Mouse (Mus musculus) liver, embryonic 12.5 days (tissue): Measurements from ENCODE around the gene Plin4. TPM values are rescaled to one million over a fixed set of nuclear protein-coding genes. Genes with fewer than 3 reads are reported as not detected.

Experiments used
- ATAC-seq: fragments of 200-750 bp; cut with Nextera tagmentation; 2 replicates; pipeline ENCODE4 v1.8.0; 2017; ENCODE audit warnings: moderate number of reproducible peaks, mild to moderate bottlenecking, moderate library complexity
- H3K27ac ChIP-seq: fragments of 300-500 bp; sonication (generic); 2 replicates; pipeline ENCODE4 v1.5.1; 2016; ENCODE audit warnings: mild to moderate bottlenecking
- H3K27me3 ChIP-seq: fragments of 300-500 bp; sonication (generic); replicated peaks from 2 replicates; pipeline ENCODE4 v1.6.1; 2016; ENCODE audit warnings: mild to moderate bottlenecking, moderate library complexity
- H3K36me3 ChIP-seq: fragments of 300-500 bp; sonication (generic); 2 replicates; pipeline ENCODE4 v1.6.1; 2016; ENCODE audit warnings: mild to moderate bottlenecking, moderate library complexity
- H3K4me1 ChIP-seq: fragments of 300-500 bp; sonication (generic); 2 replicates; pipeline ENCODE4 v1.6.1; 2016
- H3K4me2 ChIP-seq: fragments of 300-500 bp; sonication (generic); 2 replicates; pipeline ENCODE4 v1.6.1; 2016; ENCODE audit warnings: mild to moderate bottlenecking, moderate library complexity
- H3K4me3 ChIP-seq: fragments of 300-500 bp; sonication (generic); 2 replicates; pipeline ENCODE4 v1.5.1; 2016; ENCODE audit warnings: mild to moderate bottlenecking, moderate library complexity
- H3K9ac ChIP-seq: fragments of 300-500 bp; sonication (generic); 2 replicates; pipeline ENCODE4 v1.6.1; 2016; ENCODE audit warnings: mild to moderate bottlenecking, moderate library complexity
- H3K9me3 ChIP-seq: fragments of 300-500 bp; sonication (generic); replicated peaks from 2 replicates; pipeline ENCODE4 v1.6.1; 2016; ENCODE audit warnings: mild to moderate bottlenecking, moderate library complexity
- WGBS: fragments of 180-500 bp; shearing (Covaris S2); methylation state at CpG from one replicate; pipeline ENCODE4 v1.1.7; 2016; ENCODE audit not compliant: insufficient replicate concordance; 5-methylcytosine and 5-hydroxymethylcytosine counted together
- polyA plus RNA-seq: library from polyadenylated mRNA; unstranded; fragments of >200 nt; fragmentation: Nextera tagmentation; extraction: Ambion mirVana; gene quantifications from 2 replicates; pipeline ENCODE4 v1.2.1, GENCODE M21; 2016

Gene Plin4
- 0.05 and 0.06 TPM in 2 replicates for polyA plus RNA-seq

GRCm38 (mm10) chr17:56109219-56110051, at the start of gene Plin4:
Gene Plin4 (minus strand): TSS chr17:56109803.
- WGBS, result 50% methylated on average over 10 of the region's 10 CpGs
- ATAC-seq, result no peak
- no peak within 1 kb of the TSS for H3K27ac ChIP-seq
- H3K9me3 ChIP-seq, result no peaks in the 10 kb centered on the region
- no peak within 1 kb of the TSS for H3K4me3 ChIP-seq
- H3K4me2 ChIP-seq, result no peak within 1 kb of the TSS
- H3K36me3 ChIP-seq, result no peaks in the 10 kb centered on the region
- H3K4me1 ChIP-seq, result no peaks in the 10 kb centered on the region
- 0 out of 2 replicates have a peak, but pooled peaks cover under 1% of the 10 kb centered on the region for H3K27me3 ChIP-seq
- H3K9ac ChIP-seq, result no peak within 1 kb of the TSS

- Histone ChIP-seq H3K36me3 (no peaks in the 10 kb centered on the region), H3K27ac (no peak overlapping the region), H3K9ac (no peak overlapping the region), H3K27me3 (peaks cover 88% of the 10 kb centered on the region), H3K4me3 (no peak overlapping the region), H3K4me1 (no peaks in the 10 kb centered on the region; the same call in 1 of the 2 replicates), H3K4me2 (no peak overlapping the region), H3K9me3 (no peaks in the 10 kb centered on the region)
- 45% methylated on average over 9 of the region's 9 CpGs for WGBS
- peak; percentile 57; the same call in 1 of the 2 replicates for ATAC-seq
Measured at GRCm38 (mm10) chr17:56153643-56154042, 44.0 kb upstream of the Plin4 start.

- no peak overlapping the region for H3K9ac ChIP-seq
- no peaks in the 10 kb centered on the region for H3K36me3 ChIP-seq
- H3K4me1 ChIP-seq, result no peaks in the 10 kb centered on the region; the same call in 1 of the 2 replicates
- WGBS, result 30% methylated on average over 2 of the region's 2 CpGs
- H3K4me2 ChIP-seq, result no peak overlapping the region
- ATAC-seq, result no peak
- no peak overlapping the region for H3K4me3 ChIP-seq
- H3K27ac ChIP-seq, result no peak overlapping the region
- no peaks in the 10 kb centered on the region for H3K9me3 ChIP-seq
- H3K27me3 ChIP-seq, result peaks cover 88% of the 10 kb centered on the region
Measured at GRCm38 (mm10) chr17:56149897-56150296, 40.3 kb upstream of the Plin4 start.

GRCm38 (mm10) chr17:56148790-56149618, 39.4 kb upstream of the Plin4 start:
- Histone ChIP-seq H3K4me2 (peak overlapping the region; percentile 19; the same call in 1 of the 2 replicates), H3K9me3 (no peaks in the 10 kb centered on the region), H3K27me3 (peaks cover 89% of the 10 kb centered on the region), H3K4me1 (no peaks in the 10 kb centered on the region; the same call in 1 of the 2 replicates), H3K9ac (no peak overlapping the region), H3K27ac (no peak overlapping the region), H3K36me3 (no peaks in the 10 kb centered on the region), H3K4me3 (no peak overlapping the region; the same call in 1 of the 2 replicates)
- ATAC-seq, result no peak
- WGBS, result 4% methylated on average over 30 of the region's 30 CpGs

- H3K9ac ChIP-seq, result no peak overlapping the region
- H3K9me3 ChIP-seq, result no peaks in the 10 kb centered on the region
- no peaks in the 10 kb centered on the region; the same call in 1 of the 2 replicates for H3K4me1 ChIP-seq
- no peak overlapping the region for H3K4me2 ChIP-seq
- no peak for ATAC-seq
- no peak overlapping the region for H3K27ac ChIP-seq
- WGBS, result 19% methylated on average over 9 of the region's 9 CpGs
- H3K4me3 ChIP-seq, result no peak overlapping the region
- H3K36me3 ChIP-seq, result no peaks in the 10 kb centered on the region
- H3K27me3 ChIP-seq, result peaks cover 89% of the 10 kb centered on the region
Measured at GRCm38 (mm10) chr17:56148280-56148679, 38.7 kb upstream of the Plin4 start.

GRCm38 (mm10) chr17:56147420-56147819, 37.8 kb upstream of the Plin4 start:
- Histone ChIP-seq H3K4me1 (peaks cover 1% of the 10 kb centered on the region), H3K4me2 (no peak overlapping the region), H3K27ac (no peak overlapping the region), H3K9me3 (no peaks in the 10 kb centered on the region), H3K36me3 (no peaks in the 10 kb centered on the region), H3K27me3 (peaks cover 92% of the 10 kb centered on the region), H3K4me3 (no peak overlapping the region), H3K9ac (no peak overlapping the region)
- no peak for ATAC-seq
- WGBS, result 57% methylated on average over 12 of the region's 12 CpGs

- Histone ChIP-seq H3K9me3 (no peaks in the 10 kb centered on the region), H3K27ac (no peak overlapping the region), H3K9ac (no peak overlapping the region), H3K4me3 (no peak overlapping the region), H3K27me3 (peaks cover 100% of the 10 kb centered on the region), H3K4me2 (no peak overlapping the region), H3K4me1 (peaks cover 14% of the 10 kb centered on the region), H3K36me3 (no peaks in the 10 kb centered on the region)
- 25% methylated on average over 9 of the region's 9 CpGs for WGBS
- ATAC-seq, result no peak
Measured at GRCm38 (mm10) chr17:56146131-56146530, 36.5 kb upstream of the Plin4 start.

GRCm38 (mm10) chr17:56144546-56144945, 34.9 kb upstream of the Plin4 start:
- no peak overlapping the region for H3K27ac ChIP-seq

GRCm38 (mm10) chr17:56141702-56142605, 32.4 kb upstream of the Plin4 start:
- Histone ChIP-seq H3K9ac (no peak overlapping the region), H3K9me3 (no peaks in the 10 kb centered on the region), H3K4me1 (peaks cover 40% of the 10 kb centered on the region), H3K4me2 (peak overlapping the region; percentile 62), H3K4me3 (peak overlapping the region; percentile 33; the same call in 1 of the 2 replicates), H3K27me3 (peaks cover 100% of the 10 kb centered on the region), H3K36me3 (no peaks in the 10 kb centered on the region), H3K27ac (no peak overlapping the region)
- no peak; the same call in 1 of the 2 replicates for ATAC-seq
- 4% methylated on average over 40 of the region's 47 CpGs for WGBS

More at GRCm38 (mm10) chr17:56144546-56144945, 34.9 kb upstream of the Plin4 start:
- WGBS, result 61% methylated on average over 9 of the region's 9 CpGs
- Histone ChIP-seq H3K4me1 (peaks cover 26% of the 10 kb centered on the region), H3K9ac (no peak overlapping the region), H3K27me3 (peaks cover 100% of the 10 kb centered on the region), H3K36me3 (no peaks in the 10 kb centered on the region), H3K9me3 (no peaks in the 10 kb centered on the region), H3K4me3 (no peak overlapping the region), H3K4me2 (no peak overlapping the region)
- ATAC-seq, result no peak

GRCm38 (mm10) chr17:56139858-56140595, 30.4 kb upstream of the Plin4 start, which contains the start of gene Sema6b:
Gene Sema6b (minus strand): TSS chr17:56140343.
- ATAC-seq, result peak; percentile 19; the same call in 1 of the 2 replicates
- H3K4me3 ChIP-seq, result peak within 1 kb of the TSS; percentile 62
- H3K9me3 ChIP-seq, result no peaks in the 10 kb centered on the region
- no peaks in the 10 kb centered on the region for H3K36me3 ChIP-seq
- no peak within 1 kb of the TSS for H3K27ac ChIP-seq
- peaks cover 43% of the 10 kb centered on the region for H3K4me1 ChIP-seq
- H3K9ac ChIP-seq, result peak within 1 kb of the TSS; percentile 46
- 1% methylated on average over 78 of the region's 79 CpGs for WGBS
- peak within 1 kb of the TSS; percentile 90 for H3K4me2 ChIP-seq
- peaks cover 86% of the 10 kb centered on the region for H3K27me3 ChIP-seq
